Mouse (Mus musculus): ENCODE results near the gene Atad1.

GRCm38 (mm10) chr19:32643642-32644041, 95.9 kb downstream of the Atad1 start:
- TF ChIP-seq CTCF (IDR thresholded peaks at IDR 0.05; ENCODE audit: insufficient read depth, low read depth, low read length) (no peak), POLR2A (IDR thresholded peaks at IDR 0.05; ENCODE audit: insufficient read depth, low read depth, low read length) (no peak)
